Mouse (Mus musculus) spleen, postnatal 36 days (tissue): Measurements from ENCODE around the gene Zfp385c.

ENCODE experiments used
- DNase-seq, 2 experiments: peaks; one replicate each; pipeline ENCODE4 v3.0.0; 2022; ENCODE audit warnings: low spot score in 2 of 2, mixed read lengths in 1 of 2

Zfp385c gene

DNA sequence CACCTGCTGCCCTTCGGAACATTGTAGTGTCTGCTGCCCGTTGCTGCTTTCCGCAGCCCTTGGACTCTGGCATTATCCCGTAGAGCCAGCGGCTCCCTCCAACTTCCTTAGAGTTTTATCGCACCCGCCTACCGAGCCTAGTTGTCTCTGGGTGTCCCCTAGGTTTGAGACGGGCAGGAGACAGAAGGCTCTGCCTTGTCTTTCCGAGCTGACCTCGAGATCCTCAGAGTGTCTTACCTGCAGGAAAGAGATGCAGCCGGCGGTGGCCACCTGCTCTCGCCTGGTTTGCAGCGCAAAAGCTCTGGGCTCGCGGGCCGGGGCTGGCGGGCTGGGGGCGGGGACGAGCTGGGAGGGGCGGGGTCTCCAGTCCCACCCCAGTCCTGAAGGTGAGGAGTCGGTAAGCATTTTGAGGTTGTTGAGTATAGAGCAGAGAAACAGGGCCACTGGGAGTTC, at the start of gene Zfp385c:
Gene Zfp385c, minus strand, starts transcription at position 292 of the 453 bp plus-strand sequence.
- DNase-seq = no peak

DNA sequence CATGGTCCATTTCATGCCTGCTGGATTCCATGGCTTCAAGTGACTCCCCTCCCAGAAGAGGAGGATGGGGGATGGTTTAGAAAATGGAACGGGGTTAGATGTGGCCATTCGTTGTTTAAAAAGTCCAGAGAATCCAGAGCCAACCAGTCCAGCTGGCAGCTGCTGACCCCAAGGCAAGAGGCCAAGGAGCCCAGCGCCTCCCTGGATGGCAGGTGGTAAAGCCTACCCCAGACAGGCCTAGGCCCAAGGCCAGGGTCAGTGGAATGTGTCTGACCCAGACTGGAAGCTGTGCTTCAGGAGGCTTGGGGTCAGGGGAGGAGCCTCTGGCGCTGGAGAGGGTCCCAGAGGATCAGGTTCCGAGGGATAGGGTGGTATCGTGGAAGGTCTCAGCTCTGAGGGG, 49.1 kb upstream of the Zfp385c start:
- no peak for DNase-seq

DNA sequence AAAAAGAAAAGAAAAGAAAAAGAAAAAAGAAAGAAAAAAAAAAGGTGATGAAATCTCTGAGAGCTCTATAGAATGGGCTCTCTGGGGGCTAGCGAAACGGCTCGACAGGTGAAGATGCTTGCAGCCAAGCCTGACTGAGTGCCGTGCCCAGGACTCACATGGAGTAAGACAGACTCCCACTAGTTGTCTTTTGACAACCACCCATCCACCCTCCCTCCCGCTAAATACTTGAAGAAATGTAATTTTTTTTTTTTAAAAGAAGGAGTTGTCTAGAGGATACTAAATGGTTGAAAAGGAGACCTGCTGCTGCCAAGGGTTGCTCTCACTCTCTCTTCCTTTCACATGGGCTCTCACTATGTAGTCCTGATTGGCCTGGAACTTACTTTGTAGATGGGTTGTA, 46.5 kb upstream of the Zfp385c start:
- no peak for DNase-seq

DNA sequence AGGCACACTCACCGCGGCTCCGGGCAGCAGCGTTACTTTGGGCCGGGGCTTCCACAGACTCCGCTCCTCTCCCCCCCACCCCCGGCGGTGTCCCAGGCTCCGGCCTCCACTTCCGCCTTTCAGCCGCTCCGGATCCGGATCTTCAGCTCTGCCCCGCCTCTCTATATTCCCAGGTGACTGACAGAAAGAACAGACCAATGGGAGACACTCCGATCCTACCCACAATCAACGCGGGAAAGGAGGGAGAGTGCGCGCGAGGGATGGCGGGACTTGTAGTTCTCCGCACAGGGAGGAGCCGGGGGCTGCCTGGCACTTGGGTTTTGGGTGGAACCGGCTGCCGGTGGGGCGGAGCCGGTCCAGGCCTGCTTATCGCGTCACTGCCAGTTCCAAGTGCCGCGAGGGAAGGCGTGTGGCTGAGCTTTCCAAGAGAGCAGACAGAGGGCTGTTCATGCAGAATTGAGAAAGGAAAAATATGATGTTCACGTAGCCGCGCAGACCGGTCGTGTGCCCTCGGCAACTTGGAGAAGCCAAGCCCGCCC, 45.9 kb upstream of the Zfp385c start, which contains the start of gene Rab5c:
Gene Rab5c, minus strand, starts transcription at position 150 of the 539 bp plus-strand sequence.
- DNase-seq = peak; percentile 99 to 100

DNA sequence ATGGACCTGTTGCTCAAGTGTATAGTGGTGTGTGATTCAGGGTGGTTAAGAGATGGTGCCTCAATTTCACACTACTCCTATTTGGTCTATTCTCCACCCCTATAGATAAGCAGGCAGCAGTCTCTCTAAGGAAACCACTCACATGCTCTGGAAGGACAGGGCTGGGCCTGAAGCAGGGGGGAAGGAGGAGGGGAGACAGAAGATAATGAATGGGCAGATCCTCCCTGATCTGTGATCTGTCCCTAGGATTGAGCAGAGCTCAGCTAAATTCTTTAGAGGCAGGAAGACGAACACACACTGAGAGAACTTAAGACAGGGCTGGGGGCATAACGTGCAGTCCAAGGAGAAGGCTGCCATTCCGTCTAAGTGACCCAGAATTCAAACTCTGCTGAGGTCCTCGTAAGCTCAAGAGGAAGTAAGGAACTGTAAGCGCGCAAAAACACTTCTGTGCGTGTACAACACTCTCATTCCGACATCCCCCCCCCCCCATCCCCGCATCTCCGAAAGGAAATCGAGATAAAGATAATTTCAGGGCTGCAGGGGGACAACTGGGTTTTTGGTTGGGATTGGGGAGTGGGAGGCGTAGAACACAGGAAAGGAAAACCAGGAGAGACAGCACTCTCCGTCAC, 45.0 kb upstream of the Zfp385c start:
- peak; percentile 44 to 55 for DNase-seq

DNA sequence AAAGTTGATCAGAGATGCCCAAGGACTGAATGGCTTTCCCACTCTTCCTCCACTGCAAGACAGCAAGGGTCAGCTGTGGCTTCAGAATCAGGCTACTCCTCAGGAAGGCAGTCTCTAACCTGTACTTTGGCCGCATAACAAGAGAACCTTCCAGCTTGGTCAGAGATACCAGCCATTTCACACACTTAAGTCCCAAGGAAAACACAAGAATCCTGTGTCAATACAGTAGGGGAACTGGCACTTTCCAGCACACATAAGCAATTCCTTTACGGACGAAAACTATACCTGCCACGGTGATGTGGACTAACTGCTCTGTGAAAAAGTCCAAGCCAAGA, 44.5 kb upstream of the Zfp385c start:
- no peak for DNase-seq

DNA sequence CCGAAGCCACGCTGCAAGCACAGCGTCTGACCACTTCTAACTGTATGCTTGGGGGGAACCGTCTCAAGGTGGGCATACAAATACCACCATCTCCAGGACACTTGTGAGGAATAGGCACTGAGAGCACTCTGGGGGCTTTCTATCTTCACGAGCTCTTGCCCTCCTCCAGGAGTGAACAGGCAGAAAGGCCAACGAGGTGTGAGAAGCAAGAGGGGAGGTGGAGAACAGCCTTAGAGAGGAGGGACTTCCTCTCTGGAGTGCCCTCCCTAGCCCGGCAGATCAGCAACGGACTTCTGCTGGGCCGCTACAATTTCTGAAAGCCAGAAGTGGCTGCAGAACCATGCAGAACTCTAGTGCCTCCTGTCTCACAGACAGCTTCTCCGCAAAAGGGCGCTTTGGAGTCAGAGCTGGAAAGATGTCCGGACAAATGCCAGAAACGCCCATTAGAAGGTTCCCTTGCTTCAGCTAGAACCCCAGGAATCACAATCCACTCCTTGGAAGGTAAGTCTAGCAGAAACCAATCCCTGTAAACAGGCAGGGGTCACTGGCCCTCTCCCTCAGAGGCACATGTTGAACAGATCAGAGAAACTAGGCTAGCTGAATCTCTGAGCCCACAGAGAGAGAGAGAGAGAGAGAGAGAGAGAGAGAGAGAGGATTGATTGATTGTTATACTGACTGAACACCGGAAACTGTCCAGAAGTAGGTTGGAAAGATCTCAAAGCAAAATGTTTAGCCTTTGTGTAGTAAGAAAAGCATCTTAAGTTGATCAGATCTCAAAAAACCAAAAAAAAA, 43.9 kb upstream of the Zfp385c start:
- peak in 1 of 2 experiments; percentile 41 for DNase-seq

DNA sequence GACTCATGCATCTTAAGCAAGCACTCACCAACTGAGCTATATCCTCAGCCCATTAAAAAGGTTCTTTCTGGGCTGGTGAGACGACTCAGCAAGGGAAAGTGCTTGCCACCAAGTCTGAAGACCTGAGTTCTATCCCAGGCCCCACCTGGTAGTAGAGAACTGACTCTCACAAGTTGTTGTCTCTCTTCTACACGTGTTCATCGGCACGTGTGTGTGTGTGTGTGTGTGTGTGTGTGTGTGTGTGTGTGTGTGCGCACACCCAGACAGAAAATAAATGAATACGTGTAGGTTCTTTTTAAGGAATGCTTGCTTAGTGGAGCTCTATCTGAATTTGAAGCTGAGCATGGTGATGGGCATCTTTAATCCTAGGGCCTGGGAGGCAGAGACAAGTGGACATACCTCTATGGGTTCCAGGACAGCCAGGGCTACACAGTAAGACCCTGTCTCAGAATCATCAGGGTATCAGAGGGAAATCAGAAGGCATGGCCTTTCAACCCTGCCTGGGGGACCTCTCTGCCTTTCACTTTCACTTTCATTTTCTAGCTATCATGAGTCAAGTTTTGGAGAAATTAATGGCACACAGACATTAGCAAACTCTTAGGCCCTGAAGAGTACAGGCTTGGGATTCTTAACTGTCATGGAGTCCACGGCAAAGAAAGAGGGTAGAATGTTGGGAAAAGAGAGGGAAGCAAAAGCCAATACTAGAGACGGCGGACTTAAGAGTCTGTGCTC, 43.0 kb upstream of the Zfp385c start:
- DNase-seq = no peak

DNA sequence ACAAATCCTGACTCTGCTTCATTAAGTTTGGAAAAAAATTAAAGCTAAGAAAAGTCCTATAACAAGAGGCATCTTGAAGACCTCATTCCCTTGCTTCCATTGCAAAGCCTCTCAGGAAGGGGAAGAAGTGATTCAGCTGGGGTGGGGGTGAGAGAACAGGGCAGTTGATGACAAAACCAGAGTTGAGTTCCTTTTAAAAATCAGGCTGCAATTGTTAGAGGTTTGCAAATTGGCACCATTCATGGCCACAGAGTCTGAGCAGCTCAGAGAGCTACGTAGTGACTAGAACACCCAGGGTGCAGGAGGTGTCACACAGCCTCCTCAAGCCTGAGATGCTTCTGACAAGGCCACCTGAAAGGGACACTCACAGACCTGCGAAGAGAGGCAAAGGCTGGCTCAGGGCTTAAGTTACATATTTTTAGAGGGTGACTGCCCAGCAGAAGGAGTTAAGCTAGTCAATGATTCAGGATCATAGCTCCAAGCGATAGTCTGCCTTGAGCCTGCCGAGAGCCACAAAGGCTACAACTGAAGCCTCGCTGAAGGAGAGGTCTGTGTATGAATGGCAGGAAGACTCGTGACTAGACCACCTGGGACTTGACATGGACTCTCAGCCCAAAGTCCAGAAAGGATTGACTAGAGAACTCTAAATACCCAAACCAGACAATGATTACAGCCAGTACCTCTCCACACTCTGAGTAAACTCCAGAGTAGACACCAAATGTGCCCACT, 38.4 kb upstream of the Zfp385c start:
- DNase-seq = no peak

DNA sequence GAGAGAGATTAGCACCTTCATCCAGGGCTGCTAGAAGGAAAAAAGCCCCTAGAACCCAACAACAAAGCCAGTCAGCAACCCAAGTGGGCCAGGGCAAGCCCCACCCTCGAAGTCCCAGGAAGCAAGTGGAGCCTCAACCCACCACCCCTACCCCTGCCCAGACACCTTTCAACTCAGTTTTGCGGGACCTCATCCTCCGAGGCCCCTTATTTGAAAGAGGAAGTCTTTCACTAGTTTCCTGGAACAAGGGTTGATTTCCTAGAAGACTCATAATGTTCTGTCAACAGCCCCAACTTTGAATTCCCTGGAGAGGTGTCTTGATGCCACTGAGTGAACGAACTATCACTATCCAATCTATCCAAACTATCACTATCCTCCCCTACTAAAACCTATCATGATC, 37.7 kb upstream of the Zfp385c start:
- DNase-seq = no peak

DNA sequence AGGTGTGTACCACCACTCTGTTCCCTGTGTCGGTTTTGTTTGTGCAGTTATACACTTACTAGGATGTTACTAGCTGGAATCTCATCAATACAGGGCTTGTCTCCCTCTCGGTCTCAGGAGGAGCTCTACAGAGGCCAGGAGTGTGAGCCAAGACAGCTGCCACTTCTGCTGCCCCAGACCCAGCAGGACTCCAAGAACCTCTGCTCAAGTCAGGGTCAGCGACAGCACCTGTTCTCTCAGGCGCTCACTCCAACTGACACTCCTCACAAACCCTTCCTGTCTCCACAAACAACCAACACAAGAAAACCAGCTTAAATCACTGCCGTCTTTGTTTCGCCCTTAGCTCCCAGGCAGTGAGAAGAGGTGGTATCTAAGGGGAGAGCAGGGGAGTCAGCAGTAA, 36.3 kb upstream of the Zfp385c start:
- DNase-seq = no peak

DNA sequence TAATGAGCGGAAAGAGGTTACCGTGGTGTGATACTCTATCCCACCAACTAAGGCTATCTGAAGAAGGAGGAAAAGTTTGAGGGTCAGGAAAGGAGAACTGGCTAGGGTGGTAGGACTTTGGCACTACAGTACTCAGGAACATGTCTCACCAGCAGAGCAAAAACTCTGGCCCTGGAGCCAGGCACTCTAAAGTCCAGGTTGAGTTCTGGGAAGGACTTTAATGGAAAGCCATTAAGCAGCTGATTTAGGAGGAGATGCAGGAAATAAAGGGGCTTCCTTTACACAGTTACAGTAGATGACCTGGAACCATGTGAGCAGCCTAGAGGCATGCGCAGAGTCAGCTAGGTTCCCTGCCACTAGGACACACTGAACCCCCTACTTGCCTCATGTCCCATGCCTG, 34.9 kb upstream of the Zfp385c start:
- no peak for DNase-seq

DNA sequence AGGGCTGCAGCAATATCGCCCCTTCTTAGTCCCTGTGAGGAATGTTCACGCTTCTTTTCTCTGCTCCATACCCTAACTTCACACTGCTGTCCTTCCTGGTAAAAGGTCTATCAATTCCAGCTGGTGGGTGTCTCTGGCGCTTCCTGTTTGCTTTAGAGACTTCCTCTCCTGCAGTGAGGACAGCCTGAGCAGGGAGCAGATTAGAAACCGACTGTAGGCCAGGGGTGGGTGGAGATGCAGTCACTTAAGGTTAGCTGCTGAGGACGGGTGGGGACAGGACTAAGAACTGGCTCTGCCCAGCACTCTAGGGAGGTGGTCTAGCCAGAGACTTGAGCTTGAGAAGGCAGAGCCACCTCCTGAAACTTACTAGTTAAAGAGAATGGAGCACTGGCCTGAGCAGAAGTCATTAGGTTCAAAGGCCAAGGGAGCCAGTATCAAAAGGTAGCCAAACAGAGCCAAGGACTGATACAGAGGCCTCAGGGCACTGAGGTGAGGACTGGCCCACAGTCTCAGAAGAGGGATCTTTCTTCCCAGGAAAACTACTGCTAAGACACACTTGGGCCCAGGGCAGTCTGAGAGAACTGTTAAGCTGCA, 32.8 kb upstream of the Zfp385c start:
- DNase-seq = no peak

DNA sequence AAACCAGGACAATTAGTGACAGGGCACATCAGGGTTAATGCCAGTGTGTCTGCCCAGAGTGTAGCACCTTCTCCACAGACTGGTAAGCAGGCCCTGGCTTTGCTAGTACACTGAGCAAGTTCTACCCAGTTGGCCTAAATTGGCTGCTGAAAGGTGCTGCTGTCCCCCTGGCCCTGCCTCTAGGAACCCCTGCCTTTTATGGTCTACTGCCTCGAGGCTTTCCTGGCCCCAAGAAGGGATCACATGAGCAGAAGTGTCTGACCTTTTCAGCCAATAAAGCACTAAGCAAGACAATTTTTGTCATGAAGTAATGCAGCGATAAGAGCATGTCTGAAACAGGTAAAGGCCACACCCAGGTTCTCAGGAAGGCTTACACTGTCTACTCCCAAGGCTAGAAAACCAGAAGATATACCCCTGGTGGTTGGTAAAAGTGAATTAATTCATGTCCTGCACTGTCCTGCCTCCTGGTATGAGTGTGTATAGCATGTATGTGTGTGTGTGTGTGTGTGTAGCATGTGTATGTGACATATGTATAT, 30.3 kb upstream of the Zfp385c start:
- DNase-seq = no peak

DNA sequence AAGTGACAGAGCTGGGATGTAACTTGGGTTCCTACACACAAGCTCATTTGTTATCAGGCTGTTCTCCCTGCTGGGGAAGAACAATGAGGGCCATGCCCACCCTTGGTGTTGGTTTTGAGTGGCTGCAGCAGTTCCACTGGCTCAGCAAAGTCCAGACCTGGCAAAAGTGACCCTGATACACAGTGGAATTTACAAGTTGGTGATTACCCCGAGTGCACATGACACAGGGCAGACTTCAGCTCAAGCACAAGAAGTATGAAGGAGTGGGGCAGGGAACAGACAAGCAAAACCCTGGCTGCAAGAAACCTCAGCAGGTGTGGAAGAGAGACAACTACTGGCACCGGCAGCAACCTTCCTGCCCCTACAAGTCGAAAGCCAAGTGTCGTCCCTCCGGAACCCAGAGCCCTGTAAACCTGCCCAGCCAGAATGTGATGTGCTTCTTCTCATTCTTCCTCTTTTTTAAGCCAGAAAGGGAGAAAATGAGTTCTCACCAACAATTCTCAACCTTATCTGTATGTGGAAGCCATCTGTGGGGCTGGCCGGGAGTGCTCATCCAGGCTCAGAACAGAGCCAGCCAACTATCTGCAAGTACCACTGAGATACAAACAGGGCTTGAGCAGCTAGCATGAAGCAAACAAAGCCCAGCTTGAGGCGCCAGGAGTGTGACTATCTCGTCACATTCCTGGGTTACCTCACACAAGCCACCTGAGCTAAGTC, 29.7 kb upstream of the Zfp385c start:
- no peak for DNase-seq

DNA sequence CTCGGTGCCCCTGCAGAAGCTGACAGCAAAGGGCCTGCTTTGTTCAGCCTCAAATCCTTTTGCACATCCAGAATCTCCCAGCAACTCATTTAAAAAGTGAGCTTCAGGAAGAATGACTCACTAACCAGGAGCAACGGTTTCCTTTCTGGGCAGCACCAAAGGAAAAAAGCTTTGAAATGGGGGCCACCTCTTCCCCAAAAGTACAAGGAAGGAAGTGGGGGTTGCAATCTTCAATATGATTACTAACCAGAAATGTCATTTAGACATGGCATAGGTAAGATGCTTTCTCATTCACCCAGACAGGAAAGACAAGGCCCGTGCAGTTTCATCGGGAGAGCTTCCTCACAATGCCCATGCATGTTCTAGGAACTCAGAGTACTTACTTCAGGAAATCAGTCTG, 29.0 kb upstream of the Zfp385c start:
- no peak for DNase-seq

DNA sequence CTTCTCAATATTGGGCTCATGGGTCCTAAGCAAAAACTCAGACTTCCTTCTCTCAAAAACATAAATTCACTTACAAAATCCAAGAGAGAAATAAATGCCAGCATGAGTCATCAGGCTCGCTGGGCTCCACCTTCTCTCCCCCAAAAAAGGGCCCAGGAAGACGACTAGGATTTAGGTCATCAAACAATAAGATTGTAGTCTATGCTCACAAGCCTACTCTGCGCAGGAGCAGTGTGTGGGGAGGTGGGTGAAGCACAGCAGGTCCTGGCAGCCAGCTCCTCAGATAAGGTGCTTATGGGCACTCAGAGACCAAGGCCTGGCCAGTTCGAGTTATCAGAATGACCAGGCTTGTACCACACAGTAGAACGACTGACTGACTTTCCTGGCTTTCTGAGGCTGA, 28.1 kb upstream of the Zfp385c start:
- DNase-seq = no peak

DNA sequence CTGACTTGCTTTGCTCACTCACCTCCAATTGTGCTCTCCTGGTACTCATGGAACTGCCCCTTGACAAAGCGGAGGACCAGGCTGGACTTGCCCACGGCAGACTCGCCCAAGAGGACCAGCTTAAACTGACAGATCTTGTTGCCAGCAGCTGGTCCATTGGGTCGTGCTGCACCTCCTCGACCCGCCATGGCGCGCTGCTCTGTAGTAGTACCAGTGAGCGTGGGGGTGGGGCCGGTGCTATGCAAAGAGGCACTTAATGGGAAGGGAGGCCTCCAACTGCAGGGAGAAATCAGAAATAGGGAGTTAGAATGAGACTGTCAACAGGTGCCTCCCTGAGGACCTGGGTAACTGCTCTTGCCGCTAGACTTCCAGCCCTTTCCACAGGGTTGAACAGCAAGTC, 27.6 kb upstream of the Zfp385c start:
- DNase-seq = no peak

DNA sequence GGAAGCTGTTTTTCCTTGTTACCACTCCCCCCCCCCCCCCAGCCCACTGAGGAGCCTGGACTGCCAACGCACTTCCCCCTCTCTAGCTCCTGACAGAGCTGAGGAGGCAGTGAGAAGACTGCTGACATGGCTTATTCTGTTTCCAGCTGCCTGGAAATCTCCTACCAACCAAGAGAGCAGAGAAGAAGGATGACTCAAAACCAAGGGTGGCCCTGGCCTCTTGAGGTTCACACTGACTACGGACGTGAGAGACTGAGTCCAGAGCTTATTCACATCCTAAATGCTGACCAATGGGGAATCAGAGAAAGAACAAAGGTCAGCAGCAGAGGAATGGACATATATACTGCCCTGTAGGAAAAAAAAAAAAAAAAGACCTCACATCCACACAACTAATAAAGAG, 27.1 kb upstream of the Zfp385c start:
- DNase-seq = no peak

DNA sequence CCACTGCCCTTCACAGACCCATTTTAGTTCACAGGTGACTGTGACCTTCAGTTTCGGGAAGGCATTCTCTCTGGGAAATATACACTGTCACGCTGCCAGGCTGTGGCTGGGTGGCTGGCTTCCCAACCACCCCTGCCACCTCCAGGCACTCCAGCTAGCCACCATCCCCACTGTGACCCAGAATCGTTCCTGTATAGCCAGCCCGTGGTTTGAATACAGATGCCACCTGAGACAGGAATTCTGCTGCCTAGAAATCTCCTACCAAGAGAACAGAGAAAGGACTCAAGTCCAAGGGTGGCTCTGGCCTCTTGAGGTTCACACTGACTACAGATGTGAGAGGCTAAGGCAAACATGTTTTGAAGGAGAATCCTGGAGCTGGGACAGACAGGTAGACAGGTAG, 26.6 kb upstream of the Zfp385c start:
- DNase-seq = no peak
